Mouse (Mus musculus) adrenal gland, adult (tissue): ENCODE data around the gene Golga4.

ENCODE experiments used
- DNase-seq, 2 experiments: peaks; one replicate each; pipeline ENCODE4 v3.0.0; 2022 to 2023; ENCODE audit warnings: low spot score in 1 of 2; ENCODE audit not compliant: inconsistent age in 2 of 2

Golga4 gene

DNA sequence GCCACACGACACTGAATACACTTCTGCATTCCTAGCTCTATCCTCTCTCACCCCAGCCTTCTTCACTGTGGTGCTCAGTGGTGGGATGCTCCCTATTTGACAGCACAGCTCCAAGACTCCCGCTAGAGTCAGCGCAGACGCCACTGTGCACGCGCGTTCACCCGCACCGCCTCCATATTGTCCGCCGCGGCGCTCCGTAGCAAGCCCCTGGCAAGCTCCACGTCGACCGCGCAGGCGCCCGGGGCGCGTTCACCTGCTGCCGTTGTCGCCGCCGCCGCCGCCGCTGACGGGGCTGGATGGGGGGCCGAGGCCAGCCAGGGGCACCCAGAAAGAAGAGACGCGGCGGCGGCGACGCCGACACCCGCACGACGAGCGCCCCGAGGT is at the start of gene Golga4:
Gene Golga4, plus strand, starts transcription at position 248 of the 384 bp plus-strand sequence.
- peak; percentile 92 to 96 for DNase-seq

DNA sequence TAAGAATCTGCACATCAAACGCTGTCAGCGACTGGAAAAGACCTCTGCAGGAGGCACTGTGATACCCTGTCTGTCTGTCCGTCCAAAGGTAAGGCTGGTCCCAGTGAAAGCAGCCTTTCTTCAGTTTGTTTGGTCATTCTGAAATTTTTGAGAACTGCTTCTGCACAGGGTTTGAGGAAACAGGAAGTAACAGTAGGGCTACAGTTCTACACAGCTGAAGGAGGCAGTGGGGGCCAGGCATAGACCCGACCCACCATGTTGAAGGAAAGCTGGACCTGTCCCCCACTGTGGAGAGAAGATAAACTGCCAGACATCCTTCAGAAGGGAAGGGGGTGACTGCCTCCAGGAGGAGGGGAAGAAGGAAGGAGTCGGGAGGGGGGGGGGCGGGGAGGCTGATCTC is 49.7 kb upstream of the Golga4 start:
- no peak for DNase-seq

DNA sequence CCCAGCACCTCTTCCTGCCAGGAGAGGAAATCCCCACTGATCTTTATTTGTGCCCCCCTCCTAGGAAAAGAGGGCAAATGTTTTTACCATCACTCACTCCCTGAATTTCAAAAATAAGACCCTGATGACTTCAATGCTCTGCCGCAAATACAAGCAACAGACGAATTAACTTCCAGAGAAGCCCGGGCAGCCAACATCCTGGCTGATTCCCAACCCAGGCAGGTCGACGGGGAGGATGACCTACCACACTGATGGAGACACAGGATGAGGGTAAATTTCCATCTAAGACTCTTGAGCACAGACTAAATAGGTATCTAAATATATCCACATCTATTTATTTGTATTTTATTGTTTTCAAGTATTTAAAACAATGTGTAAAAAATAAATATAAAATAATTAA is 48.0 kb upstream of the Golga4 start:
- DNase-seq, result no peak

DNA sequence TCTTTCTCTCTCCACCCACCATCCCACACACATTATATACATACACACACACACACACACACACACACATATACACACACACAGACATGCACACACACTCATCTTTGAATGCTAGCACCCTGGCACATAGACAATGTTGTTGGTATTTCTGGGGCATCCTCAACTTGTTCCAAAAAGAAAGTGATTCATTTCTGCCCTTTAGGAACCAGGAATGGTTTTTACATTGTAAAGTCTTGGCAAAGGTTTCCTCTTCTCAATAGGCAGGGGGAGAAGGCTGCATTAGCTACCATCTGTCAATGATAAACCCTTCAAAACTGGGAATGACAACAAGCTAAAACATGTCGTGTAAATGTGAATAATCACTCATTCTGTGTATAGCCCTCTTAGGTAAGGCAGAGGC is 42.0 kb upstream of the Golga4 start:
- no peak for DNase-seq

DNA sequence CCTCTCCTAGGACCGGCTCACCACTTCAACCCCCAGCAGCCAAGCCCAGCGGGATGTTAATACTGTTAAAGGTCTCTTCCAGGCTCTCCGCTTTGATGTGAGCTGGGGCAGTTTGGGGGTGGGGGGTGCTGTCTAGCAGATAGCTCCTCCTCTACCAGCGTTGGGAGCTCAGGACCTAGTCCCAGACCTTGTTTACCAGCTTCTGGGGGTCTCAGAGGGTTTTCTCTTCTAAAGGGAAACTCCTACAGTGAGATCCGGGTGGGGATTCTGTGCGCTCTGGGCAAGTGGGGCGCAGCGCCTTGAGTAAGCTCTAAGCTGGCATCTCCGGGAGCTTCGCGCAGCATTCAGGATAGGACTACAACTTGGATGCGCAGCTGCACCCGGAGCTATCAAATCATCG is 37.8 kb upstream of the Golga4 start:
- no peak for DNase-seq

DNA sequence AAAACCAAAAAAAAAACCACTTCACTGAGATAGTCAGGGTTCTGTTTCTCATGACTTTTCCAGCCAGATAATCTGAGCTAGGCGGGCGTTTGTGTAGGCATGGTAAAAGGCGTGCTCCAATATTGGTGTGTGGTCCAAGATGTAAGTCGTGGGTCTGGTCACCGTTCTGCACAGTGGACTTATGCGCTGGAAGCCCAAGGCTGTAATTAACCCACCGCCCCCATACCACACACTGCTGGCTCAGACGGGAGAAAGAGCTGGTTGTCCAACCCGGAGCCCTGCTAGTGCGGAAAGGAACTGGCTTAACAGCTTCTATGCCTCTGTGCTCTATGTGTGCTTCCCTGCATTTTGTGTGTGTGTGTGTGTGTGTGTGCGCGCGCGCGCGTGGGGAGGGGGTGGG is 36.8 kb upstream of the Golga4 start:
- DNase-seq, result no peak

DNA sequence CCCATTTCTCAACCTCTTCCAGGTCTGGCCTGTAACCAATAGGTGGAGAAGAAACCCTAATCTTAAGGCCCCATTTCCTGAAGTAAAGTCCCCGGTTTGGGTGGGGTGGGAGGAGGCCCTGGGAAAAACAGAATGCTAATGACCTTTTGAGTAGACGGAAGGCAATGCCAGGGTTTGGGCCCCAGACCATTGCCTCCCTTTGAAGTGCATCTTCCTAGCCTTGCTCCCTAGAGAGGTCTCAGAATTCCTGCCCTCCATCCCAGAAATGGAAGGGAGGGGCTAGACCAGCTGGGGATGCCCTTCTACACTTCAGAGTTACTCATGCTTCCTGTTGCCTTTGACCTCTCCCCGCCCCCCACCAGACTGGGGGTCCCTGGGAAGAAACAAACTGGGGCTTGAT is 34.8 kb upstream of the Golga4 start:
- no peak for DNase-seq

DNA sequence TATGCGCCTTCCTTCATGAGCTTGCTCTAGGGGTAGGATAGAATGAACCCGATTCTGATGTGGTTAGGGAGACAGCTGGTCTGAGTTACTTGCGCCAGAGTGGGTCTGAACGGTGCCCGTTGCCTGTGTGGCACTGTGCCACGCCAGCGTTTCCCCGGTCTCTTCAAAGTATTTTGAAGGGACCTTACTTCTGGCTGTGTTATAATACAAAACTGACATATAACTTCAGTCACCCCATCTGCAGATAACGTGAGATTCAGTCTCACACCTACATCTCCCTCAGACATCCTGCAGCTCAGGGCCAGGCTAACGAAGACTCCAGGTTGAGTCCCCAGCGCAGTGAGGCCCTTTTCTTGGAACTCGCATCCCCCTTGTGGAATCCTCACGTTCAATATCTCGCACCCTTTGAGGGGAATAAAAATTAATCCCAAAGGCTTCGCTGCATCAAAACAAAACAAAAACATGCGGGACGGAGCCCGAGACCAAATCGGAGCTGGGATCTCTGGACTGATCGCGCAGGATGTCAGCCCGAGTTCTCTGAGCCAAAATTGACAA is 29.8 kb upstream of the Golga4 start:
- peak in 1 of 2 experiments; percentile 62 for DNase-seq

DNA sequence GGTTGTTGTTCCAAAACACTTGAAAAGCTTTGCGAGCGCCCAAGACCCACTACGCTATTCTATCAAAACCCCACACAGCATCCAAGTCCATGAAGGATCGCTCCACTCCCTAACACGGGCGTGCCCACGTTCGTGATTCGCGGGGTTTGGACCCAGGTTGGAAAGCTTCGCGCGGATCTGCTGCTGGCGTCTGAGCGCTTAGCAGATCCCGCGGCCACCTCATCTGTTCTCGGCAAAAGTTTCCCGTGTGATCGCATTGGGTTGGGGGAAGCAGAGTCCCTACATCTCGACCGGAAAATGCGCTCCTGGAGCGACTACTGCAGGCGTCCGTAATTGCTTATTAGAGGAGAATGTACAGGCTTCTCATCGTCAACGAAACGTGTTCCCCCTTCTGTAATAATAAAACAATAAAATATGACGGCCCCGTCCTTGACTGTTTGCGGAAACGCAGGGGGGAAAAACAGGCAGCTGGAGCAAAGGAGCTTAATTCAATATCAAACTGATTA is 29.2 kb upstream of the Golga4 start:
- peak in 1 of 2 experiments; percentile 63 for DNase-seq

DNA sequence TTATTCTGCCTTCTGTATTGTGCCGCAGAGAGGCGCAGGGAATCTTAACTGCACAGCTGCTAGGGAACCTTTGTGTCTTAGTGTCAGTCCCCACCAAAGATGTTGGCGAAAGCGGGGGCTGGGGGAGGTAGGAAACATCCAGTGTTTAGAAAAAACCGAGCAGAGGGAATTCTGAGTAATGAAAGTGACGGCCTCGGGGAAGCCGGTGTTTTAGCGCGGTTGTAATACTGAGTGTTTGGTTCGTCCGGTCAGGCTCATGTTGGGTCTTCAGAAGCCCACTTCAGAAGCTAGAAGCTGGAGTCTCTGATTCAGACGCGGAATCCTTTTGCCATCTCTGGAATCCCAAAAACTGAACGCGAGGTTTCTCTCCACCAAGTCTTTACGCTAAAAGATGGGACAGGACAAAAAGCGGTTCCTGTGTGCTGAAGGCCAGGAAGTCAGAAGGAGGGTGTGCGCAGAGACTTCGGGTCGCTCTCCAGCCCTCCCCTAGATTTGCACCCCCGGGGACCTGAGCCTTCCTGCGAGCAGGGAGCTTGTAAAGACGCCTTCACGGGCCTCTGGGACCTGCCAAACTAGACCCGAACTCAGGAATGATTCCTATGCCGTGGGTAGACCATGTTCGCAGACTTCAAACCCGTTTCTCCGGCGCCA is 28.7 kb upstream of the Golga4 start:
- no peak for DNase-seq

DNA sequence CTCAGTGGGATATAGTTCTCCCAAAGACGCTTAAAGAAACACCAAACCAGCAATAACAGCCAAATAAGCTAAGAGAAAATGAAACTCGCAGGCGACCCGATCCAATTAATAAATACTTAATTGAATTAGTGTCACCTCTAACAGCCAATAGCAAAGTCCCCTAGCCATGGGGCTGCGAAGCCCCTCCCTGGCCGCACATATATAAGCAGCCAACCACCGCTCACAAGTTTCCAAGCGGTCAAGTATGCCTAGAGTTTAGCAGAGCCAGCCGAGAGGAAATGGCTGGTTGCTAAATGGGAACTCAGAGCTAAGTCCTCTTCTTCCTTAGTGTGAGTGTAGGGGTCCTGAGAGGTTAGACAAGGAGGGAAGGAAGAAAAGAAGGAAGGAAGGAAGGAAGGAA is 28.1 kb upstream of the Golga4 start, which contains the start of gene Eomes:
Gene Eomes, plus strand, starts transcription at position 252 of the 400 bp plus-strand sequence.
- DNase-seq, result peak in 1 of 2 experiments; percentile 64

DNA sequence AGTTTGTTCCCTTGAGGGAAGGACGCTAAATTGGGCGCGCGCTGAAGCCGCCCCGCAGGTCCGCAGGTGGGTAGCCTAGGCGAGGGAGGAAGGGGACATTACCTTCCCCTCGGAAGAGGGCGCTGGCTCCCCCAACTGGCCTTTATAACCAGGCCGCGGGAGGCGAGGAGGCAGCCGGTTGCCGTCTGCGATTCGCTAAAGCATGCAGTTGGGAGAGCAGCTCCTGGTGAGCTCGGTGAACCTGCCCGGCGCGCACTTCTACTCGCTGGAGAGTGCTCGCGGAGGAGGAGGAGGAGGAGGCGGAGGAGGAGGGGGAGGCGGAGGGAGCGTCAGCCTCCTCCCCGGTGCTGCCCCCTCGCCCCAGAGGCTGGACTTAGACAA is 27.6 kb upstream of the Golga4 start:
- DNase-seq, result peak; percentile 19 to 70

DNA sequence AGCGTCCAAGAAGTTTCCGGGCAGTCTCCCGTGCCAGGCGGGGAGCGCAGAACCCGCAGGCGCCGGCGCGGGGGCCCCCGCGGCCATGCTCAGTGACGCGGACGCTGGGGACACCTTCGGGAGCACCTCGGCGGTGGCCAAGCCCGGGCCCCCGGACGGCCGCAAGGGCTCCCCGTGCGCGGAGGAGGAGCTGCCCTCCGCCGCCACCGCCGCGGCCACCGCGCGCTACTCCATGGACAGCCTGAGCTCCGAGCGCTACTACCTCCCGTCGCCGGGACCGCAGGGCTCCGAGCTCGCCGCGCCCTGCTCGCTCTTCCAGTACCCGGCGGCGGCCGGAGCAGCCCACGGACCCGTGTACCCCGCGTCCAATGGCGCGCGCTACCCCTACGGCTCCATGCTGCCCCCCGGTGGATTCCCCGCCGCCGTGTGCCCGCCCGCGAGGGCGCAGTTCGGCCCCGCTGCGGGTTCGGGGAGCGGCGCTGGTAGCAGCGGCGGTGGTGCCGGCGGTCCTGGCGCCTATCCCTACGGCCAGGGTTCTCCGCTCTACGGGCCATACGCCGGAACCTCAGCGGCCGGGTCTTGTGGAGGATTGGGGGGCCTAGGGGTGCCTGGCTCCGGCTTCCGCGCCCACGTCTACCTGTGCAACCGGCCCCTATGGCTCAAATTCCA is 27.1 kb upstream of the Golga4 start:
- DNase-seq, result peak; percentile 27 to 74

DNA sequence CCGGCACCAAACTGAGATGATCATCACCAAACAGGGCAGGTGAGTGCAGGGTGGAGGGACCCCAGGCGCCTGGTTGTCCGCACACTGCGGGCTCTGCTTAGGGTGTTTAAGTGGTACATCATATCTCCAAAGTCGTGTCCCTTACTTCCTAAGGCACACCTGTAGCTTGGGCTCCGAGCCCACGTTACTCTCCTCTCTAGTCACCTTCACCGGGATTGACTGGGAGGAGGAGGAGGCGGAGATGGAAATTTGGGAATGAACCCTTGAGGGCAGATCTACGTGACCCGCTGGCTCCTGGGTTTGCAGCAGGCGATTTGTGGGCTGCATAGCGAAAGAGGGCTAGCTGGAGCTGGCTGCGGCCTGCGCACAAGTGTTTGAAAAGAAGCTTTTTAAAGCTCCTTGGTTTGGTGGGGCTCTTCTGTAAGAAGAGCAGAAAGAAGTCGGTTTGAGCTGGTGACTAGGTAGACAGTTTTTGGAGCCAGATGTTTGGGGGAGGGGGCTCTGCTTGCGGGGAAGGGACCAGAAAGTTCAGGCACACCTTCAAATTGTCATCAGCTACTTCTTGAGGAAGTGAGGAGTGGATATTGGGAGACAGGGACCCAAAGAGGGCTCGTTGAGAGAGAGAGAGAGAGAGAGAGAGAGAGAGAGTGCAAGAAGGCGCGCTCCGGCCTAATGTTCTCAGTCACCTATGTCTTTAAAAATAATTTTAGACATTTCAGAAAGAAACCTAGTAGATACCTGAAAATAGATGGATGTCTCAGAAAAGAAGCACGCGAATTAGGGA is 26.4 kb upstream of the Golga4 start:
- DNase-seq, result no peak

DNA sequence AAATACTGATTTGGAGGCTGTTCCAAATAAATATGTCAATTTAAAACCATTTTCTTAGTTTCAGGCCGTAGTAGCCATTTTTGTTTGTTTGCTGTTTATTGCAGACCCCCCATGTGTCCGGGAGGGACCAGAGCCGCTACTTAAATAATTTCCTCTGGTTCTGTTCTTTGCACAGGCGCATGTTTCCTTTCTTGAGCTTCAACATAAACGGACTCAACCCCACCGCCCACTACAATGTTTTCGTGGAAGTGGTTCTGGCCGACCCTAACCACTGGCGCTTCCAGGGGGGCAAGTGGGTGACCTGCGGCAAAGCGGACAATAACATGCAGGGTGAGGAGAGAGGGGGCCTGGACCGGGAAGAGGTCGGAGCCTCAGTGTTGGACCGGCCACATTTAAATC is 25.8 kb upstream of the Golga4 start:
- no peak for DNase-seq

DNA sequence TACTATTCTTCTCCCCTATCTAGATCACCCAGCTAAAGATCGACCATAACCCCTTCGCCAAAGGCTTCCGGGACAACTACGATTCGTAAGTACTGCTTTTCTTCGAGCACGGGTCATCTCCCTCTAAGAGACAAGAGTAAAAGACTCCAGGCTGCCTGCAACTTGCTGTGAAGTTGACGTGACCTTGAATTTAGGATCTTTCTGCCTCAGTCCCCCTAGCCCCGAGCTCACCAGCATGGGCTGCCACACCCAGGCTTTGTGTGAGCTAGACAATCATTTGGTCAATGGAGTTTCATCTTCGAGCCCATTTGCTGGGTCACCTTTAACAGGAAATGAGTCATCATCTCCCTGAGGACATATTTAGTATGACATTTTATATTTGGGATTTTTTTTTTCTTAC is 23.9 kb upstream of the Golga4 start:
- DNase-seq, result no peak

DNA sequence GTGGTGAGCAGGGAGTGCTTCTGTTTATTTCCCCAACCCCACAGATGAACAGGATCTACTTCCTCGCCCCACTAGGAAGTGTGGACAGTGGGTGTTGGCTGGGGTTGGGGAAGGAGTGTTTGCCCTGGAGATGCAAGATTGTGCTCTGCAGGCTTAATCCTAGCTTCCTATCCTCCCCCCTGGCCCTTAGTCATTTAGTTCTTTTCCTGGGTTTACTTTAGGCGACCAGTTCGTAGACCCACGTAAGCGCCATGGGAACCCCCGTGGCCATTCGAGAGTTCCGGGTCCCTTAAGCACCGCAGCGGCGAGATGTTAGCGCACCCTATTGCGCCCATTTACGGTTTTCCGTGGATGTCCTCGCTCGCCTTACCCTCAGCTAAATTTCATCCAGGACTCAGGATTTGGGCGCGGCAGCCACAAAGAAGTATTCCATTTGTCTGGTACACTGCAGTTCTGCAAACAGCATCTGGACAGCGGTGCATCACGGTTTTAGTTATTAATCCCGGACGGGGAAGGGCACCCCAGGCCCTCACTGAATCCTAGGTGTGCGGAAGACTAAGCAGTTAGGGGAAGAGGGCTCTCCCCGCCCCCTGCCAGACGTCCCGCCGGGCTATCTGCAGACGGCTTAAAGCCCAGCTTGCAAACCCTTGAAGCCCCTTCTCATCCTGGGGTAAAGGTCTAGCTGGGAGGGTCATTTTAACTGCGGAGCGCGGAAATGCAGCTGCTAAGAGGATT is 19.5 kb upstream of the Golga4 start:
- no peak for DNase-seq

DNA sequence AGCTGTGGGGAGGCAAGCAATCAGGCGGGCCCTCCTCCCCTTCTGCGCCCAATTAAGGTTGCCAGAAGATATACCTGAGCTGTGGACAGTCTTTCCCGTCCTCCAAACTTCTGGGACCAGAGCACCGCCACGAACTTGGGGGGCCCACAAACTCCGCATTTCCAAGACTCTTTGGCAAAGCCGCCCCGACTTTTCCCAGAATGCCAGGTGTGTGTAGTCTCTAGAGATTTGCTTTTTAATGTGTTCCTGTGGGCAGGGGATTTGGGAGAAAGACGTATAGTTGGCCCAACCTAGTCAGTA is 19.0 kb upstream of the Golga4 start:
- peak in 1 of 2 experiments; percentile 31 for DNase-seq

DNA sequence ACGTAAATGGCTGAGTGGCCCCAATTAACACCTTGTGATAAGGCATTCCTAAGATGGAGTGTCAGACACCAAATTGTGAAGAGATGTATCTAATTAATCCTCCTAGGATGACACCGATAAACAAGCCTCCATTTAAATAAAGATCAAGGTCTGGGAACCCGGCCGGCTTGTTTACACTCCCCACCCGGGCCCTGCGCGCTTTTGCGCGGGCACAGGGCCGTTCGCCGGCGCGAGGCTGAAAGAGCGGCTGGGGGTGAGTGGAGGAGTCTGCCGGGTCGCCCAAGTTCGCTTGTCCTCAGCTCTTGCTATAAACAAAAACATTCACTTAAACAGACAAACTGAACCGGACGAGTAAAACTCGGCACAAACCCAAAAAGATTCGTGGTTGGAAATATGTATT is 18.4 kb upstream of the Golga4 start:
- peak in 1 of 2 experiments; percentile 64 for DNase-seq

DNA sequence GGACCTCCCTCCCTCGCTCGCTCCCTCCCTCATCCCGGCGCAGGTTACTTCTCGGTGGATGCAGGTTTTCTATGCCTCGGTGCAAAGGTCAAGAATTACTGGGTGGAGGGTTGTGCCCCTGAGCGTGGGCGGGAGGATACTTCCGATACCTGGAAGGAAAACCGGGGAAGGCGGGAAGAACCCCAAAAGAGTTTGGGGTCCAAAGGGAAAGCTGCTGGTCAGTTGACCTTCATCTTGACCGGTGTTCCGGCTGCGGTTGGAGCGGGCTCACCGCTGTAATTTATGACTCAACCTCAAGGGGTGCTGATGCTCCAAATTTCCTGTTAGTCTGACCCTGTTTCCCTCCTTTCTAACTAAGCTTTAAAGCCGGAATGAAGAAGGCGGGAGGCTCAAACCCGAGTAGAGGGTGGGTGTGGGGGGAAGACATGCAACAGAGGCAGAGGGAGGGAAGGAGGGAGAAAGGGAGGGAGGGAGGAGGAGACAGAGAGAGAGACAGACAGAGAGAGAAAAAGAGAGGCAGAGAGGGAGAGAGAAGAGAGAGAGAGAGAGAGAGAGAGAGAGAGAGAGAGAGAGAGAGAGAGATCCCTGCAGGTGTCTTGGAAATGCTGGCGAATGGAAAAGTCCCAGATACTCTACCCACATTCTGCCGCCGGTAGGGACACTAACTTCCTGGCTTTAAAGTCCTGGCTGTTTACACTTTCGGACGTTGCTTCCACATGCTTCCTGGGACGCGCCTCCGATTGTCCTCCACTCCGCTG is 17.8 kb upstream of the Golga4 start:
- peak; percentile 51 to 85 for DNase-seq
